Mouse (Mus musculus): ENCODE measurements around the gene Pycr1. TPM values are rescaled to one million over a fixed set of nuclear protein-coding genes. Genes with fewer than 3 reads are reported as not detected.
A peak's percentile ranks its signal among the peaks of the same experiment; 100 is the strongest.

Gene Pycr1
- total and polyA plus RNA-seq, 2 experiments from 2014 or later, result 8.6 to 10.4 TPM

GRCm38 (mm10) chr11:120651872-120652271, 8.3 kb upstream of the Pycr1 start:
- Histone ChIP-seq H3K27me3 (ENCODE audit: insufficient read depth, low read length) (peaks cover 11% of the 10 kb centered on the region), H3K27ac (ENCODE audit: low read depth, low read length) (no peak overlapping the region), H3K4me1 (ENCODE audit: insufficient read depth, low read length) (peaks cover 5% of the 10 kb centered on the region; the same call in 1 of the 2 replicates), H3K4me2 (ENCODE audit: low read depth, low read length, poor library complexity, severe bottlenecking) (no peak overlapping the region), H3K4me3 (ENCODE audit: low read depth, low read length) (no peak overlapping the region), H3K9ac (replicated peaks; ENCODE audit: low read length, poor library complexity, severe bottlenecking) (no peak overlapping the region), H3K36me3 (ENCODE audit: insufficient read depth, low read length) (no peaks in the 10 kb centered on the region), H3K9me3 (ENCODE audit: low read length) (no peaks in the 10 kb centered on the region)
- WGBS, result 68% methylated on average over 3 of the region's 3 CpGs
- DNase-seq (ENCODE audit: low spot score) (no peak), ATAC-seq (ENCODE audit: low FRiP score) (no peak)
- peak; percentile 41 for TF ChIP-seq CTCF (IDR thresholded peaks at IDR 0.05)

- Histone ChIP-seq H3K4me2 (ENCODE audit: low read depth, low read length, poor library complexity, severe bottlenecking) (peak within 1 kb of the TSS; percentile 50), H3K4me1 (ENCODE audit: insufficient read depth, low read length) (peaks cover 5% of the 10 kb centered on the region; the same call in 1 of the 2 replicates), H3K9me3 (ENCODE audit: low read length) (no peaks in the 10 kb centered on the region), H3K27me3 (ENCODE audit: insufficient read depth, low read length) (no peaks in the 10 kb centered on the region), H3K36me3 (ENCODE audit: insufficient read depth, low read length) (no peaks in the 10 kb centered on the region), H3K9ac (replicated peaks; ENCODE audit: low read length, poor library complexity, severe bottlenecking) (peak within 1 kb of the TSS; percentile 42; the same call in 1 of the 2 replicates), H3K27ac (ENCODE audit: low read depth, low read length) (no peak within 1 kb of the TSS), H3K4me3 (ENCODE audit: low read depth, low read length) (peak within 1 kb of the TSS; percentile 28)
- DNase-seq (ENCODE audit: low spot score) (no peak), ATAC-seq (ENCODE audit: low FRiP score) (no peak)
- 8% methylated on average over 13 of the region's 13 CpGs for WGBS
- no peak for TF ChIP-seq CTCF (IDR thresholded peaks at IDR 0.05)
These were observed 4.5 kb upstream of the Pycr1 start, which contains the start of gene Myadml2 for GRCm38 (mm10) chr11:120648001-120648476. TSS of gene Myadml2 (minus strand) at chr11:120648158.

GRCm38 (mm10) chr11:120647047-120647830, 3.7 kb upstream of the Pycr1 start:
- H3K4me3 ChIP-seq (ENCODE audit: low read depth, low read length), result peak overlapping the region; percentile 28

GRCm38 (mm10) chr11:120642939-120643600, 499 bp downstream of the Pycr1 start:
- DNase-seq (ENCODE audit: low spot score) (no peak), ATAC-seq (ENCODE audit: low FRiP score) (peak; percentile 39; the same call in 1 of the 2 replicates)
- Histone ChIP-seq H3K27ac (ENCODE audit: low read depth, low read length) (peak overlapping the region; percentile 3; the same call in 1 of the 2 replicates), H3K27me3 (ENCODE audit: insufficient read depth, low read length) (no peaks in the 10 kb centered on the region), H3K9ac (replicated peaks; ENCODE audit: low read length, poor library complexity, severe bottlenecking) (peak overlapping the region; percentile 69), H3K36me3 (ENCODE audit: insufficient read depth, low read length) (no peaks in the 10 kb centered on the region), H3K4me2 (ENCODE audit: low read depth, low read length, poor library complexity, severe bottlenecking) (peak overlapping the region; percentile 78), H3K4me1 (ENCODE audit: insufficient read depth, low read length) (peaks cover 3% of the 10 kb centered on the region; the same call in 1 of the 2 replicates), H3K4me3 (ENCODE audit: low read depth, low read length) (peak overlapping the region; percentile 38), H3K9me3 (ENCODE audit: low read length) (no peaks in the 10 kb centered on the region)
- no peak for TF ChIP-seq CTCF (IDR thresholded peaks at IDR 0.05)
- 3% methylated on average over 18 of the region's 18 CpGs for WGBS

More at GRCm38 (mm10) chr11:120647047-120647830, 3.7 kb upstream of the Pycr1 start:
- DNase-seq (ENCODE audit: low spot score) (no peak), ATAC-seq (ENCODE audit: low FRiP score) (no peak)
- Histone ChIP-seq H3K27ac (ENCODE audit: low read depth, low read length) (no peak overlapping the region), H3K9me3 (ENCODE audit: low read length) (no peaks in the 10 kb centered on the region), H3K4me2 (ENCODE audit: low read depth, low read length, poor library complexity, severe bottlenecking) (peak overlapping the region; percentile 50), H3K4me1 (ENCODE audit: insufficient read depth, low read length) (peaks cover 5% of the 10 kb centered on the region; the same call in 1 of the 2 replicates), H3K36me3 (ENCODE audit: insufficient read depth, low read length) (no peaks in the 10 kb centered on the region), H3K27me3 (ENCODE audit: insufficient read depth, low read length) (no peaks in the 10 kb centered on the region), H3K9ac (replicated peaks; ENCODE audit: low read length, poor library complexity, severe bottlenecking) (no peak overlapping the region)
- no peak for TF ChIP-seq CTCF (IDR thresholded peaks at IDR 0.05)
- 87% methylated on average over 35 of the region's 35 CpGs for WGBS

- WGBS, result 92% methylated on average over 8 of the region's 8 CpGs
- H3K9ac ChIP-seq (replicated peaks; ENCODE audit: low read length, poor library complexity, severe bottlenecking), result no peak overlapping the region
- H3K4me2 ChIP-seq (ENCODE audit: low read depth, low read length, poor library complexity, severe bottlenecking), result no peak overlapping the region
These were observed 1.7 kb downstream of the Pycr1 start for GRCm38 (mm10) chr11:120641869-120642268.

More at GRCm38 (mm10) chr11:120641869-120642268, 1.7 kb downstream of the Pycr1 start:
- no peak for DNase-seq (ENCODE audit: low spot score)
- Histone ChIP-seq H3K9me3 (ENCODE audit: low read length) (no peaks in the 10 kb centered on the region), H3K27ac (ENCODE audit: low read depth, low read length) (no peak overlapping the region), H3K4me3 (ENCODE audit: low read depth, low read length) (no peak overlapping the region), H3K36me3 (ENCODE audit: insufficient read depth, low read length) (no peaks in the 10 kb centered on the region), H3K27me3 (ENCODE audit: insufficient read depth, low read length) (no peaks in the 10 kb centered on the region), H3K4me1 (ENCODE audit: insufficient read depth, low read length) (no peaks in the 10 kb centered on the region)
- ATAC-seq (ENCODE audit: low FRiP score), result no peak
- TF ChIP-seq CTCF (IDR thresholded peaks at IDR 0.05), result no peak
